Comparison of ENCODE assay signal across 14 mouse cellular contexts in the genomic region with DNA sequence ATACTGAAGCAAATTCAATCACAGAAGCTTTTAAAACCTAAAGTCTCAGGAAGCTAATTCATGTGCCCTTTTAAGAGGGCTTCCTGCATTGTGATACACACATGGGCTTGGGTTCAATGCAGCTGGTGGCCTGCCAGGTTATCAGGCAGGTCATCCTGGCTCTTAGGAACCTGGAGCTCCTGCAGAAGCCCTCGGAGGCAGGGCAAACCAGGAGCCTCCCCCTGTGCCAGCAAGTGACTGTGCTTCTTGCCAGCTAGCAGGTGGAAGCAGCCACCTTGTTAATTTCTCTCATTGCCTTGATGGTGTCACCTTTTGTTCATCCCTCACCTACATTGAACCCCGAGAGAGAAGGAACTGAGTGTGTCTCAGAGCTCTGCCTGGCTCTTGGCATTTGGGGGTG.
"Had no signal": no experiment of that assay in that cellular context is flagged by ENCODE, and none has a peak within 500 bp of the region (broad histone marks: within the 10 kb centered on the region; RNA-seq: fewer than 3 reads in every experiment).

No protein-coding gene starts in this region.

- DNase-seq: kidney, postnatal 25 days; lung, embryonic 14.5 days; lung, postnatal 14 days; retina, postnatal 1 day; thymus, adult 2 months; thymus, postnatal 25 days had no signal

- H3K4me3 ChIP-seq: left cerebral cortex, adult 2 months; limb, embryonic 15.5 days; liver, embryonic 12.5 days; midbrain, embryonic 12.5 days; neural tube, embryonic 13.5 days; stomach, embryonic 15.5 days had no signal

- ATAC-seq: liver, embryonic 12.5 days; midbrain, embryonic 16.5 days had no signal

- H3K27ac ChIP-seq: left cerebral cortex, adult 2 months; limb, embryonic 15.5 days; liver, embryonic 12.5 days; macrophage; midbrain, embryonic 12.5 days; neural tube, embryonic 13.5 days; stomach, embryonic 15.5 days had no signal

- H3K4me1 ChIP-seq: liver, embryonic 12.5 days; midbrain, embryonic 12.5 days; neural tube, embryonic 13.5 days; stomach, embryonic 15.5 days had no signal

- H3K27me3 ChIP-seq: limb, embryonic 15.5 days; liver, embryonic 12.5 days; midbrain, embryonic 12.5 days; neural tube, embryonic 13.5 days; stomach, embryonic 15.5 days had no signal
